Mouse (Mus musculus) right cerebral cortex, postnatal 14 days (tissue): Measurements from ENCODE around the gene Lrriq3.

ENCODE experiments used
- DNase-seq: peaks from one replicate; pipeline ENCODE4 v3.0.0; 2022

Gene Lrriq3

DNA sequence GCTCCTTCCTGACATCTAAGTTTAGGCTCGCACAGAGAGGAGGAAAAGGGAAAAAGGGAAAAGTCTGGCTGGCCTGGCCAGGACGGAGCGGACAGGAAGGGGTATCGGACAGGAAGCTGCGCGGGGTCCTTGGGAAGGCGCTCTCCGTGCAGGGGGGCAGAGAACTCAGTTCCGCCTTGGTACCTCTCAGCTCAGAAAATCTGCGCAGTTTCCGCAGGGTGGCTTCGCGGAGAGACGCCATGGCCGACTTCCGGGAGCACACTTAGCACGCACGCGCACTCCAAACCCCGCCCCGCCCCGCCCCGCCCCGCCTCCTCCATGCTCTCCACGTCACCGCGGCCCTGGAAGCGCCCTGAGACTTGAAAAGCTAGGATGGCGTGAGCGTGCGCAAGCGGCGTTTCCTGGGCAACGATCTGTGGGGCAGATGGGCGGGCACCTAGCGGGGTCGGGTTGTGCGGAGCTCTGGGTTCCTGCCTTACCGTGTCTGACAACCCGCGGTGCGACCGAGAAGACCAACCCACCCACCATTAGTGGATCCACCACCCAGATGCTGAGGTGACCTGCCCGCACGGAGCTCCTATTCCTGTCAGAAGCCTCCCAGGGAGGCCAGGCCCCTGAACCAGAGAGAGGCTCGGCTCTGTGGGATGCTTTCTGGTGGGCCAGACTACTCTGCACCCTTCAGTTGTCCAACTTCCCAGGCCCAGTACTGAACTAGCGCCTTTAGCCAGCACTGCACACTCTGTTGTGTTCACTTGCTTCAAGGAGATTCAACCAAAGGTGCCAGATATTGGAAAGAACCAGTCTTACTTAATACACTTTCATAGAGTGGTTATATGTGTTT, at the start of gene Lrriq3, which contains the start of gene Fpgt:
Gene Lrriq3 (plus strand): TSS at position 319 of the 841 bp plus-strand sequence.
Gene Fpgt (minus strand): TSS at position 288 of the 841 bp plus-strand sequence.
- peak; percentile 91 for DNase-seq

DNA sequence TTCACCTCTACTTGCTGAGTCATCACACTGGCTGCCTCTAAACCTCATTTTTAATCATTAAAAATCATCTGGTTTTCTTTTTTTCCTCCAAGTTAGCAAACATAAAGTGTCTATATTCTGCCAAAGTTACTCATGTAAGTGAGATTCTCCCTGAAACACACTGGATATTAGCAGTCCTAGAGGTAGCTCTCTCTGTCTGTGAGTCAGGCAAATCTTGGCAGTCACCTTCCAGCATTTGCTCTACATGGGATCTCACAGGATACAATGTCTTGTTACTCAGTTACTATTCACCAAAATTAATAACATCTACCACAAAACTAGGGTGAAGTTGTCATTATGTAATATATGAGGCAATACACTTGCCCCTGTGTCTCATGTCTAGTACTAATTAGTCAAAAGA, 41.2 kb upstream of the Lrriq3 start:
- DNase-seq, result no peak

DNA sequence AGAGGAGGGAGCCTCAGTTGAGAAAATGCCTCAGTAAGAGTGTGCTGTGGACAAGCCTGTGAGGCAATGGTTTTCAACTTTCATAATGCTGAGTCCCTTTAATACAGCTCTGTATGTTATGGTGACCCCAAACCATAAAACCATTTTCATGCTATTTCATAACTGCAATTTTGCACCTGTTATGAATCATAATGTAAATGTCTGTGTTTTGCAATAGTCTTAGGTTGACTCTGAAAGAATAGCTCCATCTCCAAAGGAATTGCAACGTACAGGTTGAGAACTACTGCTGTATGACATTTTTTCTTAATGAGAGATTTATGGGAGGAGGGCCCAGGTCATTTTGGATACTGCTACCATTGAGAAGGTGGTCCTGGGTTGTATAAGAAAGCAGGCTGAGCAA, 40.0 kb upstream of the Lrriq3 start:
- no peak for DNase-seq

GRCm38 (mm10) chr3:155055231-155055916, 37.9 kb upstream of the Lrriq3 start, which contains the start of gene Tnni3k:
TSS of gene Tnni3k (minus strand) at chr3:155055407.
- DNase-seq, result no peak

GRCm38 (mm10) chr3:155056606-155057005, 36.6 kb upstream of the Lrriq3 start:
- no peak for DNase-seq

- DNase-seq, result no peak
Observed at GRCm38 (mm10) chr3:155057566-155057965, 35.7 kb upstream of the Lrriq3 start.

DNA sequence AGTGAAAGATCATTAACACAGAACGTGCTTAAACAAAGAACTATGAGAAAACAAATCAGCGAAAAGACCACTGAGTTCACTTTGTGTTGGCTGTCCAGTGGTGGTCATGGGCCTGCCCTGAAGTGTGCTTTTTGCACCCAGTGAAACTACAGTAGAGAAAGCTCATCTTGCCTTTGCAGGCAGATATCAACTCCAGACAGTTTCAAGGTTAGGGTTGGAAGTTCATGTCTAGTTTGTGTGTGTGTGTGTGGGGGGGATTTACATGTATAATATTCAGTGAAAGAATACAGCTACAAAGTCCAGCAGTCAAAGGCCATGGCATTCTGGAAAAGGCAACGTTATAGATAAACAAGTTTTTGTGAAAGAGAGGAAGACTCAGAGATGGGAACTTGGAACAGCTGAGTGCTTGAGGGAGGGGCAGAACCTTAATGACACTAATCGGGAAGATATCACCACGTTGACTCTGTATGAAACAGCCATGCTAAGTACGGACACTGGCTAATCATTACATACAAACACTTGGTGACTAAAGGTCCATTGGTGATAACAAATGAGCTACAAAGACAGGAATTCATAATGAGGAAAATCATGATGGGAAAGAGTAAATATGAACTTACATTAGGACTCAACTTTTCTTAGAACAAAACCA, 34.3 kb upstream of the Lrriq3 start:
- no peak for DNase-seq

- DNase-seq, result no peak
Observed at GRCm38 (mm10) chr3:155059449-155059822, 33.8 kb upstream of the Lrriq3 start.

- DNase-seq, result no peak
Observed at GRCm38 (mm10) chr3:155077908-155078307, 15.3 kb upstream of the Lrriq3 start.

- no peak for DNase-seq
Observed at GRCm38 (mm10) chr3:155092081-155092480, 1.2 kb upstream of the Lrriq3 start.

- DNase-seq, result no peak
Observed at GRCm38 (mm10) chr3:155099266-155099665, 6.0 kb downstream of the Lrriq3 start.

DNA sequence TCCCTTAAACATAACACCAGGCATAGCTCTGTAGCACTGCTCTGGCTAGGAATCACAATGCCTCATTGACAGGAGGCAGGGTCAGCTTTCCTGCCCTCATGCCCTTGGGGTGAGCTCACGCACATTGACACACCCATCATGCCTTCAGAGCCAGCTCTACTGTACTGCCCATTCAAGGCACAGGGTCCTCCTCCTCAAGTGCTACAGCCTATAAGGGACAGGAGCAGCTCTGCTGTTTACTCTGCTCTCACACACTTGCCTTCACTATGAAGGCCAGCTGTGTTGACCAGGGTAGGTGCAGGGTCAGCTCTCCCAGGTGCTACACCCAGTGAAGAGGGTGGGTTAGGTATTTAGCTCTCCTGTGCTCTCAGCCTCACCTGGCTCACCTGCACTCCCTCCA, 12.7 kb downstream of the Lrriq3 start:
- DNase-seq, result no peak

GRCm38 (mm10) chr3:155137737-155138136, 44.5 kb downstream of the Lrriq3 start:
- DNase-seq, result no peak

DNA sequence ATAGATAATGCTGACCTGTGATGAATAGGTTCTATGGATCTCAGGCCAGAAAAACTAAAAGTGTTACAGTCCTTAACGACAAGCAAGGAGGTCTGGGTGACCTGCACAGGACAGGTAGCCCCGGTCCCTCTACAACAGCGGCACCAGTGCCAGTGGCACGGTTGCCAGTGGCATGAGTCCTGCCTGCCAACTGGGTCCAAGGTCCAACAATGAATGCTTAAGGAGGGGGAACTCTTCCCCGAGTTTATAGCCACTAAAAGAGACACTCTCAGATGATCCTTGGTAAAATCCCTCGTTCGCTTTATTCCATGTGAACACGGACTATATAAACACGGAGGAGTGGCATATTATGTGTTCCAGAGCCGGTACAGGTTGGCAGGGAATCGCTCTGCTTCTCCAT, 47.8 kb downstream of the Lrriq3 start:
- no peak for DNase-seq

DNA sequence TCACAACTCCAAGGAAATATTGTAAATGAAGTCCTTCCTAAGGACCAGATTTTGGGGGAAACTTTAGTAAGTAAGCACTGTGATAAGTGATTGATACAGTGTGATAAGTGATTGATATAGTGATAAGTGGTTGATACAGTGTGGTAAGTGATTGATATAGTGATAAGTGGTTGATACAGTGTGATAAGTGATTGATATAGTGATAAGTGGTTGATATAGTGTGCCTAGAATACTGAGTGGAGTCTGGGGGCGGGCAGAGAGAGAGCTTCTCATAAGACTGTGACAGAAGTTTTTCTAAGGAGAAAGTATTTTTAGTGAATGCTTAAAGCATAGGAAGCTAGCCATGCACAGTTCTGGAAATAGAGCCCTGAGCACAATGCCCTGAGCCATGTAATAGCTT, 51.1 kb downstream of the Lrriq3 start:
- no peak for DNase-seq

DNA sequence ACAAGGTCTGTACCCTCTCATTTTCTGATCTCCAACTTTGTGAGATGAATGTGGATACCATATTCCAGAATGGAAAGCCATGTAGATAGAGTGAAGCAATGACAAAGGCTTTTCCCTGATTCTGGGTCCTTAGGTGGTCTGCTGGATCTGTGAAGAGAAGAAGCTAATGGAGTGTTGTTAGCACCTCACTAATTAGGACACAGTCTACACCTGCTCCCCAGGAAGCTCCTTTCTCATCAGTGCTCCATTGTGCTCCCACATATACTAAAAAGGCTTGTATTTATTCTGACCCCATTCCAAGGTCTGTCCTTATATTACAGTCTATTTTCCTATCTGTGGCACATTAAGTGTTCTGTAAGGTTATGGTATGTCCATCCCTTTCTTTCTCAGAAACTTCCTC, 68.6 kb downstream of the Lrriq3 start:
- no peak for DNase-seq

DNA sequence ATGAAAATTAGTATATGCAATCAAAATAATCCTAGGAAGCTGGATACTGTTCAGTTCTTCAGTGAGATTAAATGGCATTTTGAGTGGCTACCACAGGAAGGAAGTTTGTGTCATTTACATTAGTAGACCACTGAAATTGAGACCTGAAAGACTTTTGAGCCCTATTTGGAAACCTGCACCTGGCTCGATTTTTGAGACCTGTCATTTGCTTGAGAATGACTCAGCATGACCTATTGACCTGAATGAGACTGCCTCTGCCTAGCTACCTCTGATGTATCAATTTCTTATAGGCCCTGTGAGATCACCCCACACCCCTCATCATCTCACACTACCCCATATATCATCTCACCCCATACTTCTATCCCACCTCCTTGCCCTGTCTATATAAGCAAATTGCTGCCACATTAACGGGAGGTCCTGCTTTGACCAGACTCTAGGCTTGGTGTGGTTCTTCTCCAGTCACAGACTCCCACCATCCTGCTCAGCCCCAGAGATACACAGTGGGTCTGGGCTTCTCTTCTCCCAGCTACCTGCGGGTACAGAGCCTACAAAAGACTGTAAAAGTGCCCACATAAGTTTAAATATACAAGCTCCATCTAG, 87.2 kb downstream of the Lrriq3 start:
- DNase-seq, result no peak

- no peak for DNase-seq
Observed at GRCm38 (mm10) chr3:155186456-155186855, 93.2 kb downstream of the Lrriq3 start.

DNA sequence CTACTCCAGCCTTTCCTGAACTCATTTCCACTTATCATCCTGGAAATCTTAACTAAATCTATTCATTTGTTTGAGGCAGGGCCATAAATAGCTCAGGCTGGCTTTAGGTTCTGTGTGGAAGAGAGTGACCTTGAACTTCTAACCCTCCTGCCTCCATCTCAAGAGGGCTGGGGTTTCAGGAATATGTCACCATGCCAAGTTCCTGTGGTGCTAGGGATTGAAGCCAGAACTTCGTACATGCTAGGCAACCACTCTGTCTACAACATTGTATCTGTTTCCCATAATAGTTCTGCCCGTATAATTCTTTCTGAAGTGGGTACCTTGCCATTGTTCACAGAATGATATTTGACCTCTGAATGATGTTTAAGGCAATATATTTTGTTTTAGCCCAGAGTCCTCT, 95.6 kb downstream of the Lrriq3 start:
- no peak for DNase-seq

- no peak for DNase-seq
Observed at GRCm38 (mm10) chr3:155234919-155235318, 141.7 kb downstream of the Lrriq3 start.

DNA sequence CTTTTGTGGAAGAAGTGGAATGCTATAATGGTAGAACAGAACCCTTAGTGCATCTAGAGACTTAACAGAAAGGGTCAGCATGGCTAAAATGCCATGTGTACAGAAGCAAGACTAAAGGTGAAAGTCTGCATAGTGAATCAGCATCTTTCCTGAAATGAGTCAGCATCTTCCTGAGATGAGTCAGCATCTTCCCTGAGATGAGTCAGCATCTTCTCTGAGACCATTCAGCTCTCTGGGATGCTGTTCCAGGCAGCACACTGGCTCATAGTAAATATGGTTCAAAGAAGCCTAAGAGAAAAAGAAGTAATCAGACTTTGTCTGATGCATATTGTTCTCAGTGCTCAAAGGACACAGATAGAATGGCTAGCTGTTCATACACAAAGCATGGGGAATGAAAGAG, 142.3 kb downstream of the Lrriq3 start:
- no peak for DNase-seq
